Mouse (Mus musculus): ENCODE results near the gene Appl2. TPM values are rescaled to one million over a fixed set of nuclear protein-coding genes. Genes with fewer than 3 reads are reported as not detected.

Appl2 gene
- total RNA-seq, 2 experiments from 2014 or later, result 67.8 to 69.2 TPM

DNA sequence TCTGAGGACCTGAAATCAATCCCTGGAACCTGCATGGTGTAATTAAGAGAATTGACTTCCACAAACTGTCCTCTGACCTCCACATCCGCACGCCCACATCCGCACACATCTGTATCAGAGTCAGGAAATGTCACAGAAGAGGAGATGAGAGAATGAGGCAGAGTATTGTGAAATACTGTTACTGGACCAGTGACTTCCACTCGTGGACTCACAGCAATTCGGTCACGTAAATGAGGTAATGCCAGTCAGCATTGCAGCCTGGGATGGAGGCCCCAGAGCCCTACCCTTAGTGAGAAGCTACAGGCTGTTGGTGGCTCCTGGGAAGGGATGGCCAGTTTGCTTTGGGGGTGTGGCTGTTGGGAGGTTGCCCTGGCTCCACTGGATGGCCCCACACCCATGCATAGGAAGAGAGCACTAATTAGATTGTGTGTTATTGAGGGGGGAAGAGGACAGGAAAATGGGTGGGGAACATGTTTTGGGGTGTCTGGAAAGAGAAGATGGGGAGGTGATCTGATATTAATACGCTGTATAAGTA is 2.1 kb downstream of the Appl2 start:
- no peak for TF ChIP-seq CTCF (IDR thresholded peaks at IDR 0.05)
- H3K4me3 ChIP-seq, result no peak overlapping the region
- intact Hi-C loops (cut with DNase I), result loop anchor here (5.0 kb wide), 1 partner anchor 76 kb away; the partner anchor contains the start of gene 1500009L16Rik
- no peak for DNase-seq (ENCODE audit: extremely low spot score in 1 of 2, low spot score in 2 of 2)
- H3K27ac ChIP-seq, result no peak overlapping the region

DNA sequence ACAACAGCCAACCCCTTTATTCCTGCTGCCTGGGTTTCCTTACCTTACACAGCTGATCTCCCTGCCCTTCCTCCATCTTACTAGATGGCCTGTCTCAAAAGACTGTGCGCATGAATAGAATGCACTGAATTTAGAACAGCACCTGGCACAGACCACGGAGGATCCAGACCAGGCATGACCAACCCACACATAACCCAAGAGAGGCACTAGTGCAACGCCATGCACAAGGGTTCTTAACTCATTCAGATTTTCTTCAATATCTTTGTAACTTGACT is 2.9 kb downstream of the Appl2 start:
- DNase-seq (ENCODE audit: extremely low spot score in 1 of 2, low spot score in 2 of 2), result no peak
- H3K4me3 ChIP-seq, result no peak overlapping the region
- no peak for TF ChIP-seq CTCF (IDR thresholded peaks at IDR 0.05)
- intact Hi-C loops (cut with DNase I), result loop anchor here (5.0 kb wide), 1 partner anchor 77 kb away; the partner anchor contains the start of gene 1500009L16Rik
- H3K27ac ChIP-seq, result peak overlapping the region; percentile 76

DNA sequence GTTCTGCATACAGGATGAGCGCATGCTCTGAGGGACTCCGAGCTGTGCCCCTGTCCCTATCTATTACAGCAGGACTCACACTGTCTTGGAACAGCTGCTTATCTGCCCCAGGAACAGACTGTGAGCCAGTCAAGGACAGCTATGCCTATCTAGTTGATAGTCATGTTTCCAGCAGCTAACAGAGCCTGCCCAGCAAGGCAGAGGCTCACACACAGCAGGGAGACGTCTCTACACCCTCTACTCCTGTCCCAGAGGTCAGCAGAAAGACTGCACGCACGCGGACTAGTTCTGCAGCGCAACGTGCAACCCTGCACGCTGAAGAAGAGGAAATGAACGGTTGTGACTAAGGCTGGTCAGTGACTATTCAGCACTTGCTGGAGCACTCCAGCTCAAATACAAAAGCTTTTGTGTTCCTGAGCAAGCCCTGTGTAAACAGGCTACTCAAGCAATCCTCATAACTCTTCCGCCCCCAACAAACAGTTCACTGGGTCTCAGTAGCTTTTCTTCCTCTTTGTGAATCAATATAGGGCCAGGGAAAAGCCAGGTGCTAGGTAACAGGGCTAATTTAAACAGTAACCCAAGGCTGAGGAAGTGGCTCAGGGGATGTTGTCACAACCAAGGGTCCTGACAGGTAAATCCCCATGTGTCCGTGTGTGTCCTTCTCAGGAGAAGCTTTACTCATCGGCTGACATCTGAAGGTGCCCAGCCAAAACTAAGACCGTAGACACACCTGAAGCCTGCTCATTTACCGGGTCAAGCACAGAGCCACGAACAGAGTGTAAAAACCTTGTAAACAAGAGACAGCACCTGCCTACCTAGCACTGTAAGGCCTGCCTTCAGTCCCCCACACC is 3.4 kb downstream of the Appl2 start:
- DNase-seq (ENCODE audit: extremely low spot score in 1 of 2, low spot score in 2 of 2), result no peak
- peak overlapping the region; percentile 76 for H3K27ac ChIP-seq
- intact Hi-C loops (cut with DNase I), result loop anchor here (5.0 kb wide), 1 partner anchor 77 kb away; the partner anchor contains the start of gene 1500009L16Rik
- no peak overlapping the region for H3K4me3 ChIP-seq
- no peak for TF ChIP-seq CTCF (IDR thresholded peaks at IDR 0.05)

GRCm38 (mm10) chr10:83644167-83644566 is 4.4 kb downstream of the Appl2 start:
- TF ChIP-seq CTCF (IDR thresholded peaks at IDR 0.05), result no peak
- intact Hi-C loops (cut with DNase I), result no loop called here

DNA sequence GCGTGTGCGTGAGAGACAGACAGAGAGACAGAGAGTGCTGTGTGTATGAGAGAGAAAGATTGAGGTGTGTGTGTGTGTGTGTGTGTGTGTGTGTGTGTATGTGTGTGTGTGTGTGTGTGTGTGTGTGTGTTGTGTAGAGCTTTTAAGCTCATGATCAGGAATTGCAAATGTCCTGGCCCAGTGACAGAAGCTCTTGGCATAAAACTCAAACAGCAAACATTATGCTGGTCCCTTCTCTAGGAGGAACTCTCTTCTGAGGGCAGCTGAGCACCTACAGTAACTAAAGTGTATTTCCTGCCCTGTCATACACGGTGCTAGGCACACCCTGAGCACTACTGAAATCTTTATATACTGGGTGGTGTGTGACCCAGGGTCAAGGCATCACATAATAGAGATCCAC is 6.9 kb downstream of the Appl2 start:
- intact Hi-C loops (cut with DNase I), result no loop called here
- Histone ChIP-seq H3K27ac (no peak overlapping the region), H3K4me3 (no peak overlapping the region)
- no peak for DNase-seq (ENCODE audit: extremely low spot score in 1 of 2, low spot score in 2 of 2)
- TF ChIP-seq CTCF (IDR thresholded peaks at IDR 0.05), result no peak

More at GRCm38 (mm10) chr10:83644167-83644566, 4.4 kb downstream of the Appl2 start:
- H3K4me3 ChIP-seq, result no peak overlapping the region
- no peak for DNase-seq (ENCODE audit: extremely low spot score in 1 of 2, low spot score in 2 of 2)
- peak overlapping the region; percentile 76 for H3K27ac ChIP-seq

DNA sequence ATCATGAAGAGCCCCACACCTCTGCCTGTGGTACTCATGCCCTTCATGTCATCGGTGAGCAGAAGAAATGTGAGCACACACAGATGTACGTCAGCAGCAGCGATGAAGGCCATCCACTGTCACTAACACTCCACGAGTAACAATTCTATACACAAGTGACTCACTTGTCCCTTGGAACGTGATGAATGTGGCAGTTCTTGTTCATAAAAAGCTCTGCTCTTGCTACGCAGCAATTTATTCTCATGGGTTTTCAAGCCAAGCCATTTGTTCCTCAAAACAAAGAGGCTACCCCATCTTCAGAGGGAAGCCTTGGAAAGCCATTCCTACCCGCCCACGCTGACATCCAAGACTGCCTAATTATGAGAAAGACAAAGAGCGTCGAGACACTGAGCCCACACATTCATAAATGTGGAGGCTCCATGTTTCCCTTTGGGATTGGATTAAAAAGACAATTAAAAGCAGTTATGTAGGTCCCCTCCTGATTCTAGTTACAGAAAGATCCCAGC is 8.6 kb downstream of the Appl2 start:
- no peak overlapping the region for H3K4me3 ChIP-seq
- no peak overlapping the region for H3K27ac ChIP-seq
- TF ChIP-seq CTCF (IDR thresholded peaks at IDR 0.05), result no peak
- DNase-seq (ENCODE audit: extremely low spot score in 1 of 2, low spot score in 2 of 2), result peak; percentile 18 to 55
- intact Hi-C loops (cut with DNase I), result no loop called here

GRCm38 (mm10) chr10:83637295-83637694 is 11.2 kb downstream of the Appl2 start:
- no peak for TF ChIP-seq CTCF (IDR thresholded peaks at IDR 0.05)
- Histone ChIP-seq H3K4me3 (peak overlapping the region; percentile 27), H3K27ac (peak overlapping the region; percentile 57; the same call in 1 of the 2 replicates)
- peak; percentile 70 to 73 for DNase-seq (ENCODE audit: extremely low spot score in 1 of 2, low spot score in 2 of 2)
- intact Hi-C loops (cut with DNase I), result no loop called here

GRCm38 (mm10) chr10:83636191-83636590 is 12.3 kb downstream of the Appl2 start:
- Histone ChIP-seq H3K4me3 (no peak overlapping the region), H3K27ac (peak overlapping the region; percentile 44)
- intact Hi-C loops (cut with DNase I), result no loop called here

DNA sequence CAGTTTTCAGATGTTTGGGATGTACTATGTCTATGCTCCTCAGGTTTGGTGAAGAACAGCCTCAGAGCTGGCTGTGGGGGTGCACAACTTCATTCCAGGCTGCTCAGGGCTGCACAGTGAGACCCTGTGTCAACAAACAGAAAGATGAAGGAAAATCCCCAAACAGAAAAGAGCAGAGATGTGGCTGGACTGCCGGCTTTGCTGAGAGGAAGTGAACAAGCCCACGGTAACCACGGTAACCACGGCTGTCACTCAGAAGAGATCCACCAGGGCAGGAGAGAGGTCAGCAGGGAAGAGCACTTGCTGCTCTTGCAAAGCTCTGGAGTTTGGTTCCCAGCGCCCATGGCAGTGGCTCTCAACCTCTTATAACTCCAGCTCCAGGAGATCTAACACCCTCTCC is 14.1 kb downstream of the Appl2 start:
- intact Hi-C loops (cut with DNase I), result no loop called here
- DNase-seq (ENCODE audit: extremely low spot score in 1 of 2, low spot score in 2 of 2), result no peak
- no peak overlapping the region for H3K4me3 ChIP-seq
- no peak for TF ChIP-seq CTCF (IDR thresholded peaks at IDR 0.05)
- no peak overlapping the region for H3K27ac ChIP-seq

More at GRCm38 (mm10) chr10:83636191-83636590, 12.3 kb downstream of the Appl2 start:
- TF ChIP-seq CTCF (IDR thresholded peaks at IDR 0.05), result no peak
- DNase-seq (ENCODE audit: extremely low spot score in 1 of 2, low spot score in 2 of 2), result no peak

- intact Hi-C loops (cut with DNase I), result no loop called here
- TF ChIP-seq CTCF (IDR thresholded peaks at IDR 0.05), result no peak
- Histone ChIP-seq H3K4me3 (no peak overlapping the region), H3K27ac (no peak overlapping the region)
- no peak for DNase-seq (ENCODE audit: extremely low spot score in 1 of 2, low spot score in 2 of 2)
Observed at GRCm38 (mm10) chr10:83632806-83633374, 15.6 kb downstream of the Appl2 start.

DNA sequence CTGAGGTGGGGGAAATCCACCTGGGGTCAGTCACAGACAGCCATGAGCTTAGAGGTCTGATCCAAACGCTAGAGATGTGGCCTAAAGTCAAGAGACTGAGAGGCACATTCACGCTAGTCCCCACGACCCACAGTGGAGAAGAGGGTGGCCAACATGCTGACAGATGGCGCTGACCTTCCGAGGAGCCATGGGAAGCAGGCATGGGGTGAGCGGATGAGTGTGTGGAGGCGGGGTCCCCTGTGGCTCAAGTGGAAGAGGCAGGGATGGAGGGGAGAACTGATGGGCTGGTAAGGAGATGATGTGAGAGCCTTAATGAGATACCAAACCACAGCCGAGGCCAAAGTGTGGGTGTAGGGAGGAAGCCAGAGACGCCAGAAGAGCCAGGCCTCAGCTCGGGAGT is 16.8 kb downstream of the Appl2 start:
- DNase-seq (ENCODE audit: extremely low spot score in 1 of 2, low spot score in 2 of 2), result no peak
- intact Hi-C loops (cut with DNase I), result no loop called here
- Histone ChIP-seq H3K4me3 (no peak overlapping the region), H3K27ac (no peak overlapping the region)
- no peak for TF ChIP-seq CTCF (IDR thresholded peaks at IDR 0.05)

GRCm38 (mm10) chr10:83630899-83631298 is 17.6 kb downstream of the Appl2 start:
- no peak for TF ChIP-seq CTCF (IDR thresholded peaks at IDR 0.05)
- DNase-seq (ENCODE audit: extremely low spot score in 1 of 2, low spot score in 2 of 2), result no peak
- Histone ChIP-seq H3K27ac (no peak overlapping the region), H3K4me3 (no peak overlapping the region)
- intact Hi-C loops (cut with DNase I), result no loop called here

Data from left cerebral cortex, adult 2 months (tissue).